Mouse (Mus musculus): ENCODE results near the gene Man1a. TPM values are rescaled to one million over a fixed set of nuclear protein-coding genes. Genes with fewer than 3 reads are reported as not detected.

Man1a gene
- polyA plus RNA-seq, 1 experiment from 2014 or later = 2.8 TPM

DNA sequence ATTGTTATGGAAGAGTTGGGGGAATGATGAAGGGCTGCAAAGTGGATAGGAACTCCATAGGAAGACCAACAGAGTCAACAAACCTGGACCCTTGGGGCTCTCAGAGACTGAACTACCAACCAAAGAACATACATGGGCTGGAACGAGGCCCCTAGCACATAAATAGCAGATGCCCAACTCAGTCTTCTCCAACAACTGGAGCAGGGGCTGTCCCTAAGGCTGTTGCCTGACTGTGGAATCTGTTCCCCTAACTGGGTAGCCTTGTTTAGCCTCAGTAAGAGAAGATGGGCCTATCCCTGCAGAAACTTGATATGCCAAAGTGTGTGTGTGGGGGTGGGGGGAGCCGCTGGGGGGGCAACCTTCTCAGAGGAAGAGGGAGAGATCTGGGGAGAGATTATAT is 73.5 kb downstream of the Man1a start:
- no peak for ATAC-seq
- Histone ChIP-seq H3K27me3 (no peaks in the 10 kb centered on the region), H3K4me1 (replicated peaks) (no peaks in the 10 kb centered on the region), H3K9ac (replicated peaks) (no peak overlapping the region), H3K4me3 (replicated peaks) (no peak overlapping the region), H3K9me3 (no peaks in the 10 kb centered on the region), H3K27ac (no peak overlapping the region), H3K36me3 (no peaks in the 10 kb centered on the region), H3K4me2 (replicated peaks) (no peak overlapping the region)
- 85% methylated on average over 2 of the region's 2 CpGs for WGBS

- Histone ChIP-seq H3K9me3 (no peaks in the 10 kb centered on the region), H3K4me3 (replicated peaks) (no peak overlapping the region), H3K4me1 (replicated peaks) (no peaks in the 10 kb centered on the region), H3K4me2 (replicated peaks) (no peak overlapping the region), H3K9ac (replicated peaks) (no peak overlapping the region), H3K27ac (no peak overlapping the region), H3K27me3 (no peaks in the 10 kb centered on the region), H3K36me3 (no peaks in the 10 kb centered on the region)
- WGBS = 97% methylated on average over 13 of the region's 13 CpGs
- ATAC-seq = no peak
Observed at GRCm38 (mm10) chr10:53997301-53997700, 79.1 kb downstream of the Man1a start.

GRCm38 (mm10) chr10:53996216-53996615 is 80.2 kb downstream of the Man1a start:
- ATAC-seq = no peak
- H3K4me2 ChIP-seq (replicated peaks) = no peak overlapping the region
- H3K4me1 ChIP-seq (replicated peaks) = no peaks in the 10 kb centered on the region
- no peak overlapping the region for H3K27ac ChIP-seq
- H3K9me3 ChIP-seq = no peaks in the 10 kb centered on the region
- H3K36me3 ChIP-seq = no peaks in the 10 kb centered on the region
- H3K4me3 ChIP-seq (replicated peaks) = no peak overlapping the region
- no peak overlapping the region for H3K9ac ChIP-seq (replicated peaks)
- H3K27me3 ChIP-seq = no peaks in the 10 kb centered on the region

DNA sequence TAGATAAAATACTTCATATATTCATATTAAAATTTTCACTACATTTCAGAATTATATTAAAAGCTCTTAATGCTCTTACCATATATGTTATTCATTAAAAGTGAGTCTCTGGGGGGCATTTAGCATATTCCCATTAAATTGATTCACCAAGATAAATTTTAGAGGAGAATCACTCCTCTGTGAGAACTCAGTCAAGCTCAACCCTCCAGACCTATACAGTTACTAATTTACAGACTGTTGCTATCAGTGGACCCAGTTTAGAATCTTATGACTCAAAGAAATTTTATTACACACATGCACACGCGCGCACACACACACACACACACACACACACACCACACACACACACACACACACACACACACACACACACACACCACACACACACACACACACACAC is 81.8 kb downstream of the Man1a start:
- no peak overlapping the region for H3K4me2 ChIP-seq (replicated peaks)
- H3K27ac ChIP-seq = no peak overlapping the region
- no peak for ATAC-seq
- no peaks in the 10 kb centered on the region for H3K9me3 ChIP-seq
- no peaks in the 10 kb centered on the region for H3K27me3 ChIP-seq
- 100% methylated on average over 3 of the region's 3 CpGs for WGBS
- no peaks in the 10 kb centered on the region for H3K36me3 ChIP-seq
- H3K4me3 ChIP-seq (replicated peaks) = no peak overlapping the region
- H3K4me1 ChIP-seq (replicated peaks) = no peaks in the 10 kb centered on the region
- no peak overlapping the region for H3K9ac ChIP-seq (replicated peaks)

GRCm38 (mm10) chr10:53990434-53990833 is 86.0 kb downstream of the Man1a start:
- H3K27ac ChIP-seq = no peak overlapping the region
- H3K4me2 ChIP-seq (replicated peaks) = no peak overlapping the region
- H3K27me3 ChIP-seq = no peaks in the 10 kb centered on the region
- H3K9ac ChIP-seq (replicated peaks) = no peak overlapping the region
- H3K4me3 ChIP-seq (replicated peaks) = no peak overlapping the region
- WGBS = 92% methylated on average over 4 of the region's 4 CpGs
- H3K4me1 ChIP-seq (replicated peaks) = no peaks in the 10 kb centered on the region
- H3K9me3 ChIP-seq = no peaks in the 10 kb centered on the region
- ATAC-seq = no peak
- H3K36me3 ChIP-seq = no peaks in the 10 kb centered on the region

- 96% methylated on average over 5 of the region's 5 CpGs for WGBS
- H3K4me3 ChIP-seq (replicated peaks) = no peak overlapping the region
- H3K27me3 ChIP-seq = no peaks in the 10 kb centered on the region
- H3K4me1 ChIP-seq (replicated peaks) = no peaks in the 10 kb centered on the region
- H3K9me3 ChIP-seq = no peaks in the 10 kb centered on the region
- ATAC-seq = no peak
- no peak overlapping the region for H3K4me2 ChIP-seq (replicated peaks)
- no peaks in the 10 kb centered on the region for H3K36me3 ChIP-seq
- H3K9ac ChIP-seq (replicated peaks) = no peak overlapping the region
- H3K27ac ChIP-seq = no peak overlapping the region
Observed at GRCm38 (mm10) chr10:53984894-53985293, 91.5 kb downstream of the Man1a start.

DNA sequence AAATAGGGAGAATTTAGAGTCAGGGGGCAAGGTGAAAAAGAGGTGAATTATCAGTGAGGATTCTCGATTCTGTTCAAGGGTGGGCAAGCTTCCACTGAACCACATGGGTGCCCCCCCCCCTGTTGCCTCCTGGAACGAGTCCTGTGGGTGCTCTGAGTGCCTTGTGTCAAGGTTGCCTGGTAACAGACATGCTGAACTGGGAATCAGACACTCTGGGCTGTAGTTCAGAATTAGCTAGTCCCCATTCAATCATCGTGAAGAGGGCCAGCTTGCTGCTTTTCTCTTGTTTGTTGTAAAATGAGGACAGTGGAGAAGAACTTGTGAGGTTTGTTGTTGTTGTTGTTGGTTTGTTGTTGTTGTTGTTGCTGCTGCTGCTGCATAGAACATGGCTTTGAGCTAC is 92.3 kb downstream of the Man1a start:
- no peaks in the 10 kb centered on the region for H3K36me3 ChIP-seq
- H3K9ac ChIP-seq (replicated peaks) = no peak overlapping the region
- no peaks in the 10 kb centered on the region for H3K9me3 ChIP-seq
- no peaks in the 10 kb centered on the region for H3K4me1 ChIP-seq (replicated peaks)
- H3K27me3 ChIP-seq = no peaks in the 10 kb centered on the region
- ATAC-seq = 0 out of 2 replicates have a peak, but pooled peaks have one; percentile 58
- no peak overlapping the region for H3K4me3 ChIP-seq (replicated peaks)
- no peak overlapping the region for H3K27ac ChIP-seq
- WGBS = 38% methylated on average over 3 of the region's 3 CpGs
- H3K4me2 ChIP-seq (replicated peaks) = no peak overlapping the region

GRCm38 (mm10) chr10:53978647-53979046 is 97.8 kb downstream of the Man1a start:
- no peak overlapping the region for H3K27ac ChIP-seq
- no peaks in the 10 kb centered on the region for H3K36me3 ChIP-seq
- H3K9me3 ChIP-seq = no peaks in the 10 kb centered on the region
- no peak overlapping the region for H3K9ac ChIP-seq (replicated peaks)
- no peak for ATAC-seq
- WGBS = 93% methylated on average over 1 of the region's 1 CpGs
- no peaks in the 10 kb centered on the region for H3K27me3 ChIP-seq
- H3K4me2 ChIP-seq (replicated peaks) = no peak overlapping the region
- H3K4me1 ChIP-seq (replicated peaks) = no peaks in the 10 kb centered on the region
- H3K4me3 ChIP-seq (replicated peaks) = no peak overlapping the region

- no peaks in the 10 kb centered on the region for H3K36me3 ChIP-seq
- H3K4me2 ChIP-seq (replicated peaks) = no peak overlapping the region
- no peak overlapping the region for H3K4me3 ChIP-seq (replicated peaks)
- no peaks in the 10 kb centered on the region for H3K4me1 ChIP-seq (replicated peaks)
- no peaks in the 10 kb centered on the region for H3K9me3 ChIP-seq
- H3K27me3 ChIP-seq = no peaks in the 10 kb centered on the region
- no peak overlapping the region for H3K9ac ChIP-seq (replicated peaks)
- no peak overlapping the region for H3K27ac ChIP-seq
- no peak for ATAC-seq
Observed at GRCm38 (mm10) chr10:53974180-53974579, 102.2 kb downstream of the Man1a start.

DNA sequence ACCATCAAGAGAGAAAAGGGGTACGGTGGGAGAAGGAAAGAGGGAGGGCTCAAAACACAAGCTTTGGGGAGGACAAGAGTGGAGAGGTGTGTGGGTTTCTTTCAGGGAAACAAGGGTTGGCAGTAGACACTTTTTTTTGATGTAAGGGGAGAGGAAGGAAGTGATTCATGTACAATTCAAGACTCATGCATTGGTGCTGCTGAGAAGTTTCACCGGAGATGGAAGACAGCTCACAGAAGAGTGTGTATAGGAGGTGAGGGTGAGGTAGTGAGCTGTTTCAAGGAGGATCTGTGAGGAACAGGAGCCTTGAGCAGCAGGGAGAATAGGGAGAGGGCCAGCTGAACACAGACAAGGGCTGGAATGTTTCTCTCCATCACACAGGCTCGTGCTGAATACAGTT is 116.7 kb downstream of the Man1a start:
- H3K4me2 ChIP-seq (replicated peaks) = no peak overlapping the region
- H3K9me3 ChIP-seq = no peaks in the 10 kb centered on the region
- H3K9ac ChIP-seq (replicated peaks) = no peak overlapping the region
- ATAC-seq = no peak
- 90% methylated on average over 3 of the region's 3 CpGs for WGBS
- H3K4me3 ChIP-seq (replicated peaks) = no peak overlapping the region
- no peak overlapping the region for H3K27ac ChIP-seq
- no peaks in the 10 kb centered on the region for H3K27me3 ChIP-seq
- no peaks in the 10 kb centered on the region for H3K36me3 ChIP-seq
- H3K4me1 ChIP-seq (replicated peaks) = no peaks in the 10 kb centered on the region

- Histone ChIP-seq H3K4me1 (replicated peaks) (no peaks in the 10 kb centered on the region), H3K4me2 (replicated peaks) (no peak overlapping the region), H3K27me3 (no peaks in the 10 kb centered on the region), H3K9me3 (no peaks in the 10 kb centered on the region), H3K9ac (replicated peaks) (no peak overlapping the region), H3K27ac (no peak overlapping the region), H3K36me3 (no peaks in the 10 kb centered on the region), H3K4me3 (replicated peaks) (no peak overlapping the region)
- 83% methylated on average over 7 of the region's 7 CpGs for WGBS
- ATAC-seq = no peak
Observed at GRCm38 (mm10) chr10:53941597-53941996, 134.8 kb downstream of the Man1a start.

DNA sequence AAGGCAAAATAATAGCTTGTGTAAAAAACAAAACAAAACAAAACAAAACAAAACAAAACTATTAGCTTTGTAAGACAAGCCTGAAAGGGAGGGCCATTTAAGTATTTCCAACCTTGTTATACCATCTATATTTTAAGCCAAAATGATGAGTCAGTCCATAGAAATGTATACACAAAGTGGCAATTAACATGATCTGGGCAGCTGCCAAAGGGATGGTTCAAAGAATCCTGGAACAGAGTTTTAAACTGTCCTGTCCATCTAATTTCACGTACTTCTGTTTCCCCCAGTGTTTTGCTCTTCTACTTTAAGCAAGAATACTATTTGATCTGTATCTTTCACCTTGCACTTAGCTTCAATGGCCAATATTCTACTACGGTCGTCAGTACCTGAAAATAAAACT is 138.2 kb downstream of the Man1a start:
- 89% methylated on average over 3 of the region's 3 CpGs for WGBS
- H3K9ac ChIP-seq (replicated peaks) = no peak overlapping the region
- no peaks in the 10 kb centered on the region for H3K27me3 ChIP-seq
- H3K4me2 ChIP-seq (replicated peaks) = no peak overlapping the region
- H3K9me3 ChIP-seq = no peaks in the 10 kb centered on the region
- no peaks in the 10 kb centered on the region for H3K36me3 ChIP-seq
- H3K27ac ChIP-seq = no peak overlapping the region
- no peak for ATAC-seq
- H3K4me3 ChIP-seq (replicated peaks) = no peak overlapping the region
- no peaks in the 10 kb centered on the region for H3K4me1 ChIP-seq (replicated peaks)

- 89% methylated on average over 3 of the region's 3 CpGs for WGBS
- Histone ChIP-seq H3K27ac (no peak overlapping the region), H3K4me3 (replicated peaks) (no peak overlapping the region)
Observed at GRCm38 (mm10) chr10:53936078-53936477, 140.3 kb downstream of the Man1a start.

More at GRCm38 (mm10) chr10:53936078-53936477, 140.3 kb downstream of the Man1a start:
- H3K9ac ChIP-seq (replicated peaks) = no peak overlapping the region
- no peaks in the 10 kb centered on the region for H3K36me3 ChIP-seq
- no peaks in the 10 kb centered on the region for H3K9me3 ChIP-seq
- no peaks in the 10 kb centered on the region for H3K27me3 ChIP-seq
- ATAC-seq = no peak
- no peak overlapping the region for H3K4me2 ChIP-seq (replicated peaks)
- no peaks in the 10 kb centered on the region for H3K4me1 ChIP-seq (replicated peaks)
